Comparison of ENCODE assay signal across 23 mouse cellular contexts in the genomic region with DNA sequence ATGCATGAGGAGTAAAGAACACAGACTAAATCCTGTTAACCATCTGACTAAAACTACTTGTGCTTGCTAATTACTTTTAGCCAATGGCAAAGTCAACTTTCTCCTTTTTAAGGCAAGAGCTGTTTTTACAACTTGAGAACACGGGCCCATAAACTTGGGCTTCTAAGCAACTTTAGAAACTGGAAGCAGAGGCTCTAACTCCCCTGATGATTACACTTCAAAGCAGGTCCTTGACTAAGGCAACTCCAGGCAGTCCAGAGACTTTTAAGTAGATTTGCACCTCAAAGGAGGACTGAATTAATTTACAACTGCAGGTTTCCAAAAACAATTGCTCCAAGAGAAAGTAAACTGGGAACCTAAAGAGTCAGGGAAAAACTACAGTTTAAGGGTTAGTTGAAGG. TPM values are rescaled to one million over a fixed set of nuclear protein-coding genes. Genes with fewer than 3 reads are reported as not detected.
"Had no signal": no experiment of that assay in that cellular context is flagged by ENCODE, and none has a peak within 500 bp of the region (broad histone marks: within the 10 kb centered on the region; RNA-seq: fewer than 3 reads in every experiment).

No protein-coding gene starts in this region.

- H3K9ac ChIP-seq: kidney, embryonic 15.5 days; liver, embryonic 13.5 days; lung, embryonic 14.5 days; midbrain, embryonic 12.5 days; midbrain, embryonic 15.5 days; neural tube, embryonic 12.5 days; neural tube, embryonic 15.5 days had no signal

- H3K27ac ChIP-seq: kidney, embryonic 15.5 days; liver, embryonic 13.5 days; macrophage; midbrain, embryonic 12.5 days; midbrain, embryonic 15.5 days; neural tube, embryonic 12.5 days; neural tube, embryonic 15.5 days had no signal

- H3K4me3 ChIP-seq: kidney, embryonic 15.5 days; liver, embryonic 13.5 days; midbrain, embryonic 12.5 days; midbrain, embryonic 15.5 days; neural tube, embryonic 12.5 days; neural tube, embryonic 15.5 days had no signal

- H3K36me3 ChIP-seq: kidney, embryonic 15.5 days; liver, embryonic 13.5 days; midbrain, embryonic 12.5 days; midbrain, embryonic 15.5 days; neural tube, embryonic 12.5 days; neural tube, embryonic 15.5 days had no signal

- H3K9me3 ChIP-seq: kidney, embryonic 15.5 days; liver, embryonic 13.5 days; midbrain, embryonic 12.5 days; midbrain, embryonic 15.5 days; neural tube, embryonic 12.5 days; neural tube, embryonic 15.5 days had no signal

- H3K4me1 ChIP-seq: kidney, embryonic 15.5 days; liver, embryonic 13.5 days; midbrain, embryonic 12.5 days; midbrain, embryonic 15.5 days; neural tube, embryonic 12.5 days; neural tube, embryonic 15.5 days had no signal

- DNase-seq: kidney, adult 2 months; kidney, postnatal 10 days; kidney, postnatal 4 days; left cerebral cortex, postnatal 4 days; liver, embryonic 13.5 days; lung, embryonic 14.5 days; right cerebral cortex, adult 18-20 months; right cerebral cortex, postnatal 14 days; right cerebral cortex, postnatal 4 days; thymus, postnatal 25 days had no signal

RNA-seq across cellular contexts. Expression of a gene that starts 52.8 kb away (rescaled TPM):
- total RNA-seq: left cerebral cortex, postnatal 4 days; liver, adult 2 months; megakaryocyte, adult 5-6 weeks had no signal
- polyA plus RNA-seq: kidney, adult 2 months; kidney, embryonic 15.5 days; limb, embryonic 14.5 days; liver, adult 2 months; liver, embryonic 13.5 days; liver, embryonic 16.5 days; lung, embryonic 14.5 days; lung, postnatal 0 days; macrophage; midbrain, embryonic 12.5 days; neural tube, embryonic 12.5 days; stomach, embryonic 14.5 days; thymus, postnatal 0 days had no signal
